Mouse (Mus musculus) embryonic facial prominence, embryonic 11.5 days (tissue): ENCODE results near the gene Aldh1b1. TPM values are rescaled to one million over a fixed set of nuclear protein-coding genes. Genes with fewer than 3 reads are reported as not detected.
A peak's percentile ranks its signal among the peaks of the same experiment; 100 is the strongest.

ENCODE experiments used
- ATAC-seq: fragments of 200-750 bp; cut with Nextera tagmentation; replicated peaks from 2 replicates; pipeline ENCODE4 v1.8.0; 2017; ENCODE audit warnings: low read depth; ENCODE audit not compliant: insufficient number of reproducible peaks, low FRiP score, low TSS enrichment
- DNase-seq: peaks from one replicate; pipeline ENCODE4 v3.0.0-alpha.2; 2015; ENCODE audit warnings: low spot score
- H3K27ac ChIP-seq: fragments of 300-500 bp; sonication (generic); replicated peaks from 2 replicates; pipeline ENCODE4 v1.5.1; 2014; ENCODE audit warnings: mild to moderate bottlenecking, low read depth, low read length, control low read depth
- H3K27me3 ChIP-seq: fragments of 300-500 bp; sonication (generic); 2 replicates; pipeline ENCODE4 v1.6.1; 2014; ENCODE audit warnings: mild to moderate bottlenecking, low read length, moderate library complexity, mixed read lengths; ENCODE audit not compliant: control insufficient read depth, insufficient read depth
- H3K36me3 ChIP-seq: fragments of 300-500 bp; sonication (generic); replicated peaks from 2 replicates; pipeline ENCODE4 v1.6.1; 2014; ENCODE audit warnings: low read depth, mild to moderate bottlenecking, low read length, moderate library complexity, mixed read lengths; ENCODE audit not compliant: control insufficient read depth, insufficient read depth
- H3K4me1 ChIP-seq: fragments of 300-500 bp; sonication (generic); 2 replicates; pipeline ENCODE4 v1.6.1; 2014; ENCODE audit warnings: low read length, mixed read lengths; ENCODE audit not compliant: control insufficient read depth, insufficient read depth
- H3K4me2 ChIP-seq: fragments of 300-500 bp; sonication (generic); 2 replicates; pipeline ENCODE4 v1.6.1; 2014; ENCODE audit warnings: low read depth, mild to moderate bottlenecking, control low read depth, low read length, moderate library complexity
- H3K4me3 ChIP-seq: fragments of 300-500 bp; sonication (generic); 2 replicates; pipeline ENCODE4 v1.5.1; 2014; ENCODE audit warnings: low read depth, low read length, control low read depth
- H3K9ac ChIP-seq: fragments of 300-500 bp; sonication (generic); replicated peaks from 2 replicates; pipeline ENCODE4 v1.6.1; 2014; ENCODE audit warnings: mild to moderate bottlenecking, control low read depth, low read length
- H3K9me3 ChIP-seq: fragments of 300-500 bp; sonication (generic); replicated peaks from 2 replicates; pipeline ENCODE4 v1.6.1; 2016; ENCODE audit warnings: mild to moderate bottlenecking, low read length, inconsistent platforms, mixed read lengths; ENCODE audit not compliant: control insufficient read depth
- WGBS: fragments of 180-500 bp; shearing (Covaris S2); extraction: QIAGEN DNeasy Blood & Tissue Kit; methylation state at CpG from one replicate; pipeline ENCODE4 v1.1.7; 2014; 5-methylcytosine and 5-hydroxymethylcytosine counted together
- polyA plus RNA-seq: library from polyadenylated mRNA; unstranded; fragments of >200 nt; fragmentation: Nextera tagmentation; extraction: Ambion mirVana; gene quantifications from 2 replicates; pipeline ENCODE4 v1.2.1, GENCODE M21; 2014

The Aldh1b1 gene
- polyA plus RNA-seq, 1 experiment from 2014 or later = 2.0 TPM

- no peak overlapping the region for H3K4me3 ChIP-seq
Measured at GRCm38 (mm10) chr4:45786674-45787073, 12.1 kb upstream of the Aldh1b1 start.

GRCm38 (mm10) chr4:45788446-45789081, 10.3 kb upstream of the Aldh1b1 start:
- Histone ChIP-seq H3K9ac (no peak overlapping the region), H3K9me3 (no peaks in the 10 kb centered on the region), H3K4me1 (no peaks in the 10 kb centered on the region), H3K4me2 (no peak overlapping the region), H3K36me3 (no peaks in the 10 kb centered on the region), H3K27ac (no peak overlapping the region), H3K4me3 (no peak overlapping the region), H3K27me3 (no peaks in the 10 kb centered on the region)
- WGBS = 88% methylated on average over 13 of the region's 13 CpGs
- ATAC-seq (no peak), DNase-seq (no peak)

More at GRCm38 (mm10) chr4:45786674-45787073, 12.1 kb upstream of the Aldh1b1 start:
- H3K9ac ChIP-seq = no peak overlapping the region
- no peaks in the 10 kb centered on the region for H3K4me1 ChIP-seq
- H3K36me3 ChIP-seq = no peaks in the 10 kb centered on the region
- no peak overlapping the region for H3K4me2 ChIP-seq
- no peak overlapping the region for H3K27ac ChIP-seq
- WGBS = 55% methylated on average over 4 of the region's 4 CpGs
- no peaks in the 10 kb centered on the region for H3K27me3 ChIP-seq
- no peak for ATAC-seq
- no peaks in the 10 kb centered on the region for H3K9me3 ChIP-seq
- no peak for DNase-seq

GRCm38 (mm10) chr4:45789263-45789958, 9.4 kb upstream of the Aldh1b1 start:
- 64% methylated on average over 13 of the region's 13 CpGs for WGBS
- no peak overlapping the region for H3K4me2 ChIP-seq
- no peak overlapping the region for H3K4me3 ChIP-seq
- no peak overlapping the region for H3K27ac ChIP-seq
- H3K4me1 ChIP-seq = no peaks in the 10 kb centered on the region
- DNase-seq (no peak), ATAC-seq (no peak)
- H3K27me3 ChIP-seq = no peaks in the 10 kb centered on the region
- no peak overlapping the region for H3K9ac ChIP-seq
- no peaks in the 10 kb centered on the region for H3K36me3 ChIP-seq
- no peaks in the 10 kb centered on the region for H3K9me3 ChIP-seq

DNA sequence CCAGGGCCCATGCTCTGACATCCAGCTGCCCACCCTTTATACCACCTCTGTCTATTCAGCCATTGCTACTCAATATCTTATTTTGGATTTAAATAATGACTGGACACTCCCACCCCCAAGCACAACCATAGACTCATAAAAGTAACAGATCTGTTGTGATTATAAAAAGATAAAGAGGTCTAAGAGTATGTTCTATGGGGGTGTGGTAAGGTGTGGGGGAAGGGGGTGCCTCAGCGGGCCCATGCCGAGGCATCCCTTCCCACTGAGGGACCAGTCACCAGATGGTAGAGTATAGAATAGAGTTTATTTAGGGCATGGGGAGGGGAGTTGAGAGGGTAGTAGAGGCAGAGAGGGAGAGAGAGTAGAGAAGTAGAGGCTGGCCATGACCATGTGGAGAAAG, 8.8 kb upstream of the Aldh1b1 start:
- ATAC-seq (no peak), DNase-seq (no peak)
- Histone ChIP-seq H3K4me1 (no peaks in the 10 kb centered on the region), H3K4me3 (no peak overlapping the region), H3K9ac (no peak overlapping the region), H3K36me3 (no peaks in the 10 kb centered on the region), H3K4me2 (no peak overlapping the region), H3K9me3 (no peaks in the 10 kb centered on the region), H3K27me3 (no peaks in the 10 kb centered on the region), H3K27ac (no peak overlapping the region)
- 81% methylated on average over 2 of the region's 2 CpGs for WGBS

GRCm38 (mm10) chr4:45795191-45795811, 3.5 kb upstream of the Aldh1b1 start:
- Histone ChIP-seq H3K27ac (no peak overlapping the region), H3K4me2 (peak overlapping the region; percentile 41), H3K4me1 (peaks cover 3% of the 10 kb centered on the region; the same call in 1 of the 2 replicates), H3K9ac (peak overlapping the region; percentile 48), H3K27me3 (peaks cover 2% of the 10 kb centered on the region; the same call in 1 of the 2 replicates), H3K4me3 (peak overlapping the region; percentile 19; the same call in 1 of the 2 replicates), H3K36me3 (no peaks in the 10 kb centered on the region), H3K9me3 (no peaks in the 10 kb centered on the region)
- peak; percentile 58 for DNase-seq
- 0 out of 2 replicates have a peak, but pooled peaks have one; percentile 13 for ATAC-seq
- 6% methylated on average over 9 of the region's 12 CpGs for WGBS

GRCm38 (mm10) chr4:45796760-45797159, 2.1 kb upstream of the Aldh1b1 start:
- Histone ChIP-seq H3K27ac (no peak overlapping the region), H3K9me3 (no peaks in the 10 kb centered on the region), H3K27me3 (peaks cover 2% of the 10 kb centered on the region; the same call in 1 of the 2 replicates), H3K36me3 (no peaks in the 10 kb centered on the region), H3K4me1 (peaks cover 3% of the 10 kb centered on the region; the same call in 1 of the 2 replicates), H3K9ac (no peak overlapping the region), H3K4me3 (no peak overlapping the region), H3K4me2 (no peak overlapping the region)
- WGBS = 64% methylated on average over 5 of the region's 5 CpGs
- DNase-seq = no peak
- ATAC-seq = no peak

- H3K4me2 ChIP-seq = no peak overlapping the region
- DNase-seq = no peak
- no peaks in the 10 kb centered on the region for H3K9me3 ChIP-seq
Measured at GRCm38 (mm10) chr4:45799956-45800537, 1.2 kb downstream of the Aldh1b1 start.

More at GRCm38 (mm10) chr4:45799956-45800537, 1.2 kb downstream of the Aldh1b1 start:
- H3K36me3 ChIP-seq = no peaks in the 10 kb centered on the region
- peaks cover 3% of the 10 kb centered on the region; the same call in 1 of the 2 replicates for H3K4me1 ChIP-seq
- WGBS = 37% methylated on average over 3 of the region's 3 CpGs
- H3K9ac ChIP-seq = no peak overlapping the region
- ATAC-seq = no peak
- peaks cover 2% of the 10 kb centered on the region; the same call in 1 of the 2 replicates for H3K27me3 ChIP-seq
- no peak overlapping the region for H3K27ac ChIP-seq
- no peak overlapping the region for H3K4me3 ChIP-seq
